Mouse (Mus musculus): Measurements from ENCODE around the gene Gm21028.
"Not testable (repeated sequence)": the region's sequence is repeated elsewhere in the genome, so short reads cannot be mapped to it uniquely, and the experiment has no call there.

Gm21028 gene

DNA sequence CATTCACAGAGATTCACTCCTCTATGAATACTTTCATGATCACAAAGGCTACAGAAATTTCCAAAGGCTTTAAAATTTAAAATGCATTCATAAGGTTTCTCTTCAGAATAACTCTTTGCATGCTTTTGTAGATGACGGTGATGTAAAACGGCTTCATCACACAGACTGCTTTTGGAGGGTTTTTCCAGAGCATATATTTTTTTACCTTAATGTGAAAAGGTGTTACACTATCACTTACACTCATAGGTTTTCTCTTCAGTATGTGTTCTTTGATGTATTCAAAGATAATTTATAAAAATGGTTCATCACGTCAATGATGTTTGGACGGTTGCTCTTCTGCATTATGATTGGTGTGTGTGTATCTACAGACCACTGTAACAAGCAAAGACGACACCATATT, at the start of gene Gm21028:
Gm21028 (minus strand) TSS at position 101 of the 400 bp plus-strand sequence.
- DNase-seq (ENCODE audit: low spot score in 2 of 2), result no peak

DNA sequence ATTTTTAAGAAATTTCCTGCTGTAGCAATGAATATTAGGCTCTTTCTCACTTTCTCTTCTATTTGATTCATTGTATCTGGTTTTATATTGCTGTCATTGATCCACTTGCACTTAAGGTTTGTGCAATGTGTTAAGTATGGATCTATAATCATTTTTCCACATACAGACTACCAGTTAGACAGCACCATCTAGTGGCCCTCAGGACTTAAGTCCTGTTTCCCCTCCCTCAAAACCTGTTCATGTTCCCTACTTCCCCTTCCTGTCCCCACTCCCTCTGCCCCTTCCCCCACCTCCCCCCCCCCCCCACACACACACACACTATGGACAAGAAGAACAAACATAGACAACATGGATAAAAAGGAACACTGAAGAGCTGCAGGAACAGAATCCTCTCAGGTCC, 17.3 kb upstream of the Gm21028 start:
- not testable (repeated sequence) for DNase-seq (ENCODE audit: low spot score in 2 of 2)

DNA sequence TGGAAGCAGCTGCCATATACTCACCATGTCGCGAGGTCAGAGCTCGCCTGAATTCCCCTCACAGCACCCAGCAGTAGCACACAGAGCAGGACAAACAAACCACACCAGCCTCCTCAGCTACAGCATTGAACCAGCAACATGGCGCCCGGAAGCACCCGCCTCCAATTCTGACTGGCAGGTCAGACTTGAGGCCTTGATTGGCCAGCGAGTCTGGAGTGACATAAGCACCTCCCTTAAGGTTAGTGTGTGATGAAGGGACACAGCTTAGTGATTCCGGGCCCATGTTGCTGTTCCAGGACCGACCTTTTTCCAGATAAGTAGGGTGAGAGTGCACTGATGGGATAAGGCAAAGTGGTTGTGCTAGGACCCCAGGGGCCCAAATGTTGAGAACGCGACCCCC, 14.0 kb upstream of the Gm21028 start, which contains the start of gene Zfp977:
Zfp977 (minus strand) TSS at position 135 of the 400 bp plus-strand sequence.
- not testable (repeated sequence) for DNase-seq (ENCODE audit: low spot score in 2 of 2)

DNA sequence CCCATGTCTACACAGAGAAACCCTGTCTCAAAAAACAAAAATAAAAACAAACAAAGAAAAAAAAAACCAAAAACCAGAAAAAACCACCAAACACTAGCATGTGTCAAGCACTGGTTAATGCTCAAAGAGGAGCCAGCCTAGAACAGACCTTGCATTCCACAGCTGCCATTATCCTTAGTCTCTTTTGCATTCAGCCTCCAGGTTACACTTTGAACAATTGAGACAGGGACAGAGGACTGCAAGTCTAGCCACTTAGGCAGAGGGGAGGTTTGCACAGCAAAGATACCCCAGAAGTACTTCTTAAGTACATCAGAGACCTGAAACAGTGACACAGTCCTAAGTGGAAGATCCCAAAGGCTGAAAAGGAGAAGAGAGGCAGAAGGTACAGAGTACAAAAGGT, 12.9 kb upstream of the Gm21028 start:
- not testable (repeated sequence) for DNase-seq (ENCODE audit: low spot score in 2 of 2)

DNA sequence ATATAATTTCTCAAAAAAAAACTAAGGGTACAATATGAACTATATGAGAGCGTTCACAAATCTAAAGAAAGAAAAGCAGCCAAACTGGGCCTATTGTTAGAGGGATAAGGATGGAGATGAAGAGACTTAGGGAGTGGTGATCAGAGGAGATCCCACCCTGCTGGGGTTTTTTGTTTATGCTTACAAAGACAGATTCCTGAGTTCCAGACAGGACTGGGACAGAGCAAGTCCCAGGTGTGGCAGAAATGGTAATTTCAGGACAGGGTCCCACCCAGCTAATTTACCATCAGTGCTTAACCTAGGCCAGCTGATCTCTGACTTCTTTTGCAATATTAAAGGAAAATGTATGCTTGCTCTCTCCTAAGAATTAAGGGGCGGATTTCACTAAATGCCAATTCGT, 26.6 kb downstream of the Gm21028 start:
- no peak for DNase-seq (ENCODE audit: low spot score in 2 of 2)

Data from thymus, postnatal 10 days (tissue).